Mouse (Mus musculus) liver, embryonic 14.5 days (tissue): ENCODE data around the gene Smim24. TPM values are rescaled to one million over a fixed set of nuclear protein-coding genes. Genes with fewer than 3 reads are reported as not detected.

Source experiments
- ATAC-seq: fragments of 200-750 bp; cut with Nextera tagmentation; 2 replicates; pipeline ENCODE4 v1.8.0; 2017; ENCODE audit warnings: moderate number of reproducible peaks, mild to moderate bottlenecking, moderate library complexity; ENCODE audit not compliant: insufficient read depth
- DNase-seq, 3 experiments: peaks; one replicate each; pipeline ENCODE4 v3.0.0-alpha.2; 2012 to 2013; ENCODE audit warnings: low read depth in 3 of 3, low spot score in 3 of 3
- H3K27ac ChIP-seq: fragments of 300-500 bp; sonication (generic); 2 replicates; pipeline ENCODE4 v1.5.1; 2014; ENCODE audit warnings: moderate library complexity, mild to moderate bottlenecking, control low read depth, inconsistent platforms
- H3K27me3 ChIP-seq: fragments of 300-500 bp; sonication (generic); 2 replicates; pipeline ENCODE4 v1.6.1; 2014; ENCODE audit warnings: mild to moderate bottlenecking, low read length, moderate library complexity; ENCODE audit not compliant: control insufficient read depth, insufficient read depth
- H3K36me3 ChIP-seq: fragments of 300-500 bp; sonication (generic); replicated peaks from 2 replicates; pipeline ENCODE4 v1.6.1; 2014; ENCODE audit warnings: low read depth; ENCODE audit not compliant: control insufficient read depth, insufficient read depth
- H3K4me1 ChIP-seq, 2 experiments: fragments of 200-500 bp in 1 of 2; fragments of 300-500 bp in 1 of 2; sonication (generic) in 1 of 2; replicated peaks; 2 replicates each; pipeline ENCODE4 v1.6.1; 2012 to 2014; ENCODE audit warnings: antibody characterized with exemption in 1 of 2, inconsistent platforms in 1 of 2, low read length in 1 of 2; ENCODE audit not compliant: control insufficient read depth in 2 of 2, insufficient read depth in 2 of 2
- H3K4me2 ChIP-seq: fragments of 300-500 bp; sonication (generic); 2 replicates; pipeline ENCODE4 v1.6.1; 2014; ENCODE audit warnings: low read depth, mild to moderate bottlenecking, control low read depth, moderate library complexity
- H3K4me3 ChIP-seq, 2 experiments: fragments of 200-500 bp in 1 of 2; fragments of 300-500 bp in 1 of 2; sonication (generic) in 1 of 2; 2 replicates each; pipeline ENCODE4 v1.5.1; 2012 to 2014; ENCODE audit warnings: low read depth in 2 of 2, low read length in 2 of 2, mild to moderate bottlenecking in 2 of 2, control low read depth in 1 of 2, inconsistent platforms in 1 of 2, moderate library complexity in 1 of 2; ENCODE audit not compliant: insufficient read depth in 1 of 2
- H3K9ac ChIP-seq: fragments of 300-500 bp; sonication (generic); replicated peaks from 2 replicates; pipeline ENCODE4 v1.6.1; 2014; ENCODE audit warnings: mild to moderate bottlenecking, control low read depth, moderate library complexity
- H3K9me3 ChIP-seq: fragments of 300-500 bp; sonication (generic); 2 replicates; pipeline ENCODE4 v1.6.1; 2016; ENCODE audit warnings: low read length, mixed read lengths; ENCODE audit not compliant: control insufficient read depth
- CTCF ChIP-seq: IDR thresholded peaks from 2 replicates; pipeline ENCODE4 v1.5.1; 2016; ENCODE audit warnings: antibody characterized with exemption, low read depth, control low read depth
- EP300 ChIP-seq: IDR thresholded peaks from 2 replicates; pipeline ENCODE4 v1.6.1; 2016; ENCODE audit warnings: antibody characterized with exemption, low read depth
- WGBS: fragments of 180-500 bp; shearing (Covaris S2); extraction: QIAGEN DNeasy Blood & Tissue Kit; methylation state at CpG from one replicate; pipeline ENCODE4 v1.1.7; 2014; ENCODE audit not compliant: insufficient replicate concordance; 5-methylcytosine and 5-hydroxymethylcytosine counted together
- polyA plus RNA-seq, 2 experiments: library from polyadenylated mRNA; depleted of rRNA in 1 of 2; stranded (reverse) in 1 of 2; unstranded in 1 of 2; fragments of >200 nt; fragmentation: Nextera tagmentation in 1 of 2; extraction: Ambion mirVana in 1 of 2; gene quantifications; 2 replicates each; pipeline versions ENCODE4 v1.2.1 to v1.2.3; 2012 to 2014

Smim24 gene
- polyA plus RNA-seq, 2 experiments: 1.7 to 1.9 TPM

- H3K4me2 ChIP-seq: peak overlapping the region; percentile 79
- ATAC-seq (no peak; the same call in 1 of the 2 replicates), DNase-seq (no peak)
- no peaks in the 10 kb centered on the region for H3K9me3 ChIP-seq
- H3K27ac ChIP-seq: peak overlapping the region; percentile 80
- TF ChIP-seq EP300 (no peak), CTCF (no peak)
- peaks cover 8% of the 10 kb centered on the region for H3K27me3 ChIP-seq
- peak overlapping the region; percentile 93 for H3K9ac ChIP-seq
- peaks cover 40 to 43% of the 10 kb centered on the region in 2 experiments for H3K4me1 ChIP-seq
- H3K36me3 ChIP-seq: peaks cover 4% of the 10 kb centered on the region
- WGBS: under 1% methylated on average over 29 of the region's 29 CpGs
- peak overlapping the region; percentile 79 to 84 for H3K4me3 ChIP-seq
These were observed 42.9 kb upstream of the Smim24 start for GRCm38 (mm10) chr10:81349961-81350350.

- TF ChIP-seq EP300 (no peak), CTCF (peak; percentile 96)
- Histone ChIP-seq H3K27me3 (peaks cover 3% of the 10 kb centered on the region; the same call in 1 of the 2 replicates), H3K9me3 (no peaks in the 10 kb centered on the region), H3K4me1 (peaks cover 40 to 43% of the 10 kb centered on the region in 2 experiments), H3K27ac (peak within 1 kb of the TSS; percentile 80), H3K4me3 (peak within 1 kb of the TSS; percentile 79 to 84), H3K4me2 (peak within 1 kb of the TSS; percentile 79), H3K9ac (peak within 1 kb of the TSS; percentile 93), H3K36me3 (peaks cover 4% of the 10 kb centered on the region)
- DNase-seq: peak; percentile 99
- under 1% methylated on average over 54 of the region's 54 CpGs for WGBS
- peak; percentile 90 for ATAC-seq
These were observed 42.3 kb upstream of the Smim24 start, which contains the start of gene Hmg20b for GRCm38 (mm10) chr10:81350351-81351063. Gene Hmg20b, minus strand, starts transcription at chr10:81350480.

- Histone ChIP-seq H3K9ac (peak overlapping the region; percentile 62), H3K4me3 (peak overlapping the region; percentile 43 to 59), H3K27ac (peak overlapping the region; percentile 76), H3K27me3 (no peaks in the 10 kb centered on the region), H3K4me2 (peak overlapping the region; percentile 74), H3K9me3 (no peaks in the 10 kb centered on the region), H3K4me1 (peaks cover 44 to 47% of the 10 kb centered on the region in 2 experiments), H3K36me3 (peaks cover 4% of the 10 kb centered on the region)
- TF ChIP-seq EP300 (peak; percentile 26; the same call in 1 of the 2 replicates), CTCF (no peak)
- ATAC-seq: peak; percentile 27; the same call in 1 of the 2 replicates
- DNase-seq: peak; percentile 77 to 79 (median 79)
- 2% methylated on average over 9 of the region's 9 CpGs for WGBS
These were observed 41.1 kb upstream of the Smim24 start for GRCm38 (mm10) chr10:81351678-81352291.

GRCm38 (mm10) chr10:81354738-81355477 lies 37.9 kb upstream of the Smim24 start:
- H3K4me2 ChIP-seq: no peak overlapping the region
- no peak for ATAC-seq
- no peak overlapping the region for H3K27ac ChIP-seq
- no peaks in the 10 kb centered on the region for H3K27me3 ChIP-seq
- H3K4me1 ChIP-seq: peaks cover 40 to 44% of the 10 kb centered on the region in 2 experiments
- 65% methylated on average over 9 of the region's 9 CpGs for WGBS
- TF ChIP-seq EP300: no peak
- no peak for TF ChIP-seq CTCF
- DNase-seq: no peak
- no peak overlapping the region for H3K4me3 ChIP-seq
- H3K9me3 ChIP-seq: no peaks in the 10 kb centered on the region
- no peaks in the 10 kb centered on the region for H3K36me3 ChIP-seq
- H3K9ac ChIP-seq: no peak overlapping the region
